Mouse (Mus musculus) C2C12 (cell line): ENCODE results near the gene Ell2.

Experiments
- CTCF ChIP-seq: IDR thresholded peaks from one replicate; pipeline ENCODE4 v1.5.1; 2011; ENCODE audit not compliant: control insufficient read depth, insufficient read depth, insufficient read length
- MAX ChIP-seq: IDR thresholded peaks from one replicate; pipeline ENCODE4 v1.6.1; 2011; ENCODE audit warnings: mild to moderate bottlenecking, control low read depth
- USF1 ChIP-seq: IDR thresholded peaks from one replicate; pipeline ENCODE4 v1.6.1; 2011; ENCODE audit warnings: low read depth, mild to moderate bottlenecking, control low read depth, moderate library complexity

GRCm38 (mm10) chr13:75765742-75766141 is 59.2 kb downstream of the Ell2 start:
- TF ChIP-seq MAX: no peak
- no peak for TF ChIP-seq CTCF
- TF ChIP-seq USF1: no peak
